Mouse (Mus musculus): Measurements from ENCODE around the gene Gm8653. TPM values are rescaled to one million over a fixed set of nuclear protein-coding genes. Genes with fewer than 3 reads are reported as not detected.
"Not testable (repeated sequence)": the region's sequence is repeated elsewhere in the genome, so short reads cannot be mapped to it uniquely, and the experiment has no call there.

The Gm8653 gene
- polyA plus RNA-seq (2012; ENCODE audit: insufficient read depth, low replicate concordance): not detected in 2 replicates

DNA sequence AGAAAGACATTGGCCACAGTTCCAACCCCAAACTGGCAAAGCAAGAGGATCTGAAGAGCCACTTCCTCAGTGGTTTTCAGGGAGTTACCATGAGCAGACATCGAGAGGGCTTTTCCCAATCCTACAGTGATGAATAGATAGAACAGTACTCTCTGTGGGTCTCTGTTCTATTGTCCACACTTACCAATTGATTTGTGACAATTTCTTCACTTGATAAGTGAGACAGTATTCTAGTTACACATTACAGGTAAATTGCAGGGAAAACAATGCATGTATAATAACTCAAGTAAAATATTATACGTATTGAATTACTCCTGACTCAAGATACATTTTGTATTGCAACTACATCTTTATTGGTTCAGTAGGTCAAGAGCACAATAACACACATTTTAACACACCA lies at the start of gene Gm8653:
Gm8653 (minus strand) TSS at position 101 of the 400 bp plus-strand sequence.
- not testable (repeated sequence) for H3K4me3 ChIP-seq (replicated peaks); H3K27me3 ChIP-seq (replicated peaks); H3K9me3 ChIP-seq; H3K36me3 ChIP-seq (replicated peaks; ENCODE audit: low read length); H3K4me1 ChIP-seq

GRCm38 (mm10) chr7:22229384-22229783 lies 28.3 kb upstream of the Gm8653 start, which contains the start of gene Gm8453:
Gene Gm8453, minus strand, starts transcription at chr7:22229484.
- not testable (repeated sequence) for H3K27me3 ChIP-seq (replicated peaks); H3K4me3 ChIP-seq (replicated peaks); H3K36me3 ChIP-seq (replicated peaks; ENCODE audit: low read length); H3K9me3 ChIP-seq; H3K4me1 ChIP-seq

DNA sequence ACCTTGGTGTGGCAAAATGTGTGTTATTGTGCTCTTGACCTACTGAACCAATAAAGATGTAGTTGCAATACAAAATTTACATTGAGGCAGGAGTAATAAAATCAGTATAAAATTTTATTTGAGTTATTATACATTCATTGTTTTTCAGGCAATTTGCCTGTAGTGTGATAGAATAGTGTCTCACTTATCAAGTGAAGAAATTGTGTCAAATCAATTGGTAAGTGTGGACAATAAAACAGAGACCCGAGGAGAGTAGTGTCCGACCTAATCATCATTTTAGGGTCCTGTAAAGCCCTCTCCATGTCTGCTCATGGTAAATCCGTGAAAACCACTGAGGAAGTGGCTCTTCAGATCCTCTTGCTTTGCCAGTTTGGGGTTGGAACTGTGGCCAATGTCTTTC lies 12.0 kb downstream of the Gm8653 start, which contains the start of gene Vmn1r143:
Vmn1r143 (plus strand) TSS at position 301 of the 400 bp plus-strand sequence.
- not testable (repeated sequence) for H3K4me1 ChIP-seq; H3K4me3 ChIP-seq (replicated peaks); H3K27me3 ChIP-seq (replicated peaks); H3K9me3 ChIP-seq; H3K36me3 ChIP-seq (replicated peaks; ENCODE audit: low read length)

DNA sequence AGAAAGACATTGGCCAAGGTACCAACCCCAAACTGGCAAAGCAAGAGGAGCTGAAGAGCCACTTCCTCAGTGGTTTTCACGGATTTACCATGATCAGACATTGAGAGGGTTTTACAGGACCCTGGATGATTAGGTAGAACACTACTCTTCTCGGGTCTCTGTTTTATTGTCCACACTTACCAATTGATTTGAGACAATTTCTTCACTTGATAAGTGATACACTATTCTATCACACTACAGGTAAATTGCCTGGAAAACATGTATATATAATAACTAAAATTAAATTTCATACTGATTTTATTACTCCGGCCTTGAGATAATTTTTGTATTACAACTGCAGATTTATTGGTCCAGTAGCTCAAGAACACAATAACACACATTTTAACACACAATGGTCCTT lies 37.1 kb downstream of the Gm8653 start, which contains the start of gene Vmn1r142:
Vmn1r142 (minus strand) TSS at position 101 of the 400 bp plus-strand sequence.
- H3K4me1 ChIP-seq; H3K4me3 ChIP-seq (replicated peaks); H3K9me3 ChIP-seq; H3K27me3 ChIP-seq (replicated peaks); H3K36me3 ChIP-seq (replicated peaks; ENCODE audit: low read length): not testable (repeated sequence)

Other genes starting within 250 kb of the Gm8653 start
- gene Vmn1r137, start 206.7 kb downstream of the Gm8653 start, polyA plus RNA-seq (2012; ENCODE audit: insufficient read depth, low replicate concordance): not detected in 2 replicates
- gene Vmn1r138, start 172.4 kb downstream of the Gm8653 start, polyA plus RNA-seq (2012; ENCODE audit: insufficient read depth, low replicate concordance): not detected in 2 replicates
- gene Gm6176, start 145.0 kb downstream of the Gm8653 start, polyA plus RNA-seq (2012; ENCODE audit: insufficient read depth, low replicate concordance): not detected in 2 replicates
- gene Vmn1r139, start 132.2 kb downstream of the Gm8653 start, polyA plus RNA-seq (2012; ENCODE audit: insufficient read depth, low replicate concordance): not detected in 2 replicates
- gene Gm16451, start 83.0 kb downstream of the Gm8653 start, polyA plus RNA-seq (2012; ENCODE audit: insufficient read depth, low replicate concordance): not detected in 2 replicates
- gene Gm10666, start 66.5 kb downstream of the Gm8653 start, polyA plus RNA-seq (2012; ENCODE audit: insufficient read depth, low replicate concordance): not detected in 2 replicates
- not detected in 2 replicates for gene Vmn1r142, start 37.2 kb downstream of the Gm8653 start, polyA plus RNA-seq (2012; ENCODE audit: insufficient read depth, low replicate concordance)
- gene Vmn1r143, start 11.9 kb downstream of the Gm8653 start, polyA plus RNA-seq (2012; ENCODE audit: insufficient read depth, low replicate concordance): not detected in 2 replicates
- not detected in 2 replicates for gene Gm8453, start 28.2 kb upstream of the Gm8653 start, polyA plus RNA-seq (2012; ENCODE audit: insufficient read depth, low replicate concordance)
- gene Gm4187, start 128.5 kb upstream of the Gm8653 start, polyA plus RNA-seq (2012; ENCODE audit: insufficient read depth, low replicate concordance): not detected in 2 replicates
- not detected in 2 replicates for gene Gm8660, start 169.8 kb upstream of the Gm8653 start, polyA plus RNA-seq (2012; ENCODE audit: insufficient read depth, low replicate concordance)
- not detected in 2 replicates for gene Vmn1r148, start 212.3 kb upstream of the Gm8653 start, polyA plus RNA-seq (2012; ENCODE audit: insufficient read depth, low replicate concordance)
- not detected in 2 replicates for gene Vmn1r149, start 237.0 kb upstream of the Gm8653 start, polyA plus RNA-seq (2012; ENCODE audit: insufficient read depth, low replicate concordance)

Measured in megakaryocyte, embryonic 14.5 days (primary cell).